Mouse (Mus musculus) cerebellum, adult 2 months (tissue): ENCODE measurements around the gene Zfp790. TPM values are rescaled to one million over a fixed set of nuclear protein-coding genes. Genes with fewer than 3 reads are reported as not detected.
"Not testable (repeated sequence)": the region's sequence is repeated elsewhere in the genome, so short reads cannot be mapped to it uniquely, and the experiment has no call there.

Experiments used
- DNase-seq, 2 experiments: peaks; one replicate each; pipeline ENCODE4 v3.0.0; 2021
- H3K27ac ChIP-seq: fragments of 200-500 bp; 2 replicates; pipeline ENCODE4 v1.5.1; 2012; ENCODE audit warnings: low read length, control low read depth, inconsistent platforms; ENCODE audit not compliant: insufficient read depth
- H3K27me3 ChIP-seq: fragments of 200-500 bp; 2 replicates; pipeline ENCODE4 v1.6.1; 2012; ENCODE audit warnings: inconsistent platforms, mild to moderate bottlenecking, low read length, moderate library complexity; ENCODE audit not compliant: control insufficient read depth, insufficient read depth
- H3K4me1 ChIP-seq: fragments of 200-500 bp; 2 replicates; pipeline ENCODE4 v1.6.1; 2011; ENCODE audit warnings: low read length; ENCODE audit not compliant: control insufficient read depth, insufficient read depth
- H3K4me3 ChIP-seq: fragments of 200-500 bp; replicated peaks from 2 replicates; pipeline ENCODE3; 2011; ENCODE audit warnings: mild to moderate bottlenecking, low read depth, low read length, control low read depth; ENCODE audit not compliant: insufficient read depth
- CTCF ChIP-seq: fragments of 200-500 bp; IDR thresholded peaks from 2 replicates; pipeline ENCODE4 v1.5.1; 2011; ENCODE audit warnings: low read depth, mild to moderate bottlenecking, control low read depth, low read length, moderate library complexity, borderline replicate concordance; ENCODE audit not compliant: insufficient read depth
- POLR2A ChIP-seq: fragments of 200-500 bp; IDR thresholded peaks from 2 replicates; pipeline ENCODE4 v1.6.1; 2011; ENCODE audit warnings: low read length, control low read depth, borderline replicate concordance; ENCODE audit not compliant: insufficient read depth
- WGBS: fragments of 180-500 bp; shearing (Covaris S2); methylation state at CpG from one replicate; pipeline ENCODE4 v1.1.7; 2018; 5-methylcytosine and 5-hydroxymethylcytosine counted together
- polyA plus RNA-seq: library from polyadenylated mRNA; depleted of rRNA; stranded (reverse); fragments of >200 nt; gene quantifications from 2 replicates; pipeline ENCODE4 v1.2.3, GENCODE M21; 2012; rRNA removed

Zfp790 gene
- polyA plus RNA-seq, 1 experiment, result 11.1 TPM

GRCm38 (mm10) chr7:29844616-29845015, 28.7 kb downstream of the Zfp790 start:
- WGBS, result 92% methylated on average over 5 of the region's 5 CpGs
- Histone ChIP-seq H3K27ac (no peak overlapping the region), H3K4me3 (no peak overlapping the region), H3K27me3 (no peaks in the 10 kb centered on the region), H3K4me1 (no peaks in the 10 kb centered on the region)
- TF ChIP-seq POLR2A (no peak), CTCF (no peak)
- no peak for DNase-seq

GRCm38 (mm10) chr7:29852831-29853218, 36.9 kb downstream of the Zfp790 start:
- WGBS, result 38% methylated on average over 9 of the region's 9 CpGs
- Histone ChIP-seq H3K27me3 (no peaks in the 10 kb centered on the region), H3K4me3 (peak overlapping the region; percentile 100), H3K27ac (no peak overlapping the region), H3K4me1 (no peaks in the 10 kb centered on the region)
- DNase-seq, result no peak
- TF ChIP-seq POLR2A (no peak), CTCF (no peak)

- peak within 1 kb of the TSS; percentile 100 for H3K4me3 ChIP-seq
- WGBS, result under 1% methylated on average over 21 of the region's 21 CpGs
- H3K4me1 ChIP-seq, result no peaks in the 10 kb centered on the region
- H3K27me3 ChIP-seq, result no peaks in the 10 kb centered on the region
- H3K27ac ChIP-seq, result peak within 1 kb of the TSS; percentile 83; the same call in 1 of the 2 replicates
- TF ChIP-seq POLR2A (peak; percentile 70; the same call in 1 of the 2 replicates), CTCF (no peak)
- DNase-seq, result peak; percentile 90 to 91
Measured at GRCm38 (mm10) chr7:29853219-29853842, 37.4 kb downstream of the Zfp790 start, which contains the start of gene Zfp940. Gene Zfp940, minus strand, starts transcription at chr7:29853669.

- peak; percentile 94 to 97 for DNase-seq
- Histone ChIP-seq H3K27me3 (no peaks in the 10 kb centered on the region), H3K4me3 (peak within 1 kb of the TSS; percentile 71), H3K4me1 (no peaks in the 10 kb centered on the region), H3K27ac (peak within 1 kb of the TSS; percentile 1; the same call in 1 of the 2 replicates)
- peak; percentile 86 for TF ChIP-seq POLR2A
- TF ChIP-seq CTCF, result no peak; the same call in 1 of the 2 replicates
- WGBS, result 4% methylated on average over 32 of the region's 32 CpGs
Measured at GRCm38 (mm10) chr7:29859532-29860517, 43.9 kb downstream of the Zfp790 start, which contains the start of gene Zfp420. Gene Zfp420, plus strand, starts transcription at chr7:29859979.

- Histone ChIP-seq H3K27ac (no peak overlapping the region), H3K27me3 (no peaks in the 10 kb centered on the region), H3K4me1 (no peaks in the 10 kb centered on the region), H3K4me3 (no peak overlapping the region)
- no peak for DNase-seq
- WGBS, result 83% methylated on average over 7 of the region's 7 CpGs
- TF ChIP-seq CTCF, result no peak
- TF ChIP-seq POLR2A, result no peak
Measured at GRCm38 (mm10) chr7:29861660-29862059, 45.7 kb downstream of the Zfp790 start.

GRCm38 (mm10) chr7:29874256-29874655, 58.3 kb downstream of the Zfp790 start:
- H3K4me1 ChIP-seq, result no peaks in the 10 kb centered on the region
- H3K27ac ChIP-seq, result no peak overlapping the region
- DNase-seq, result no peak
- TF ChIP-seq POLR2A, result no peak
- TF ChIP-seq CTCF, result no peak
- H3K4me3 ChIP-seq, result no peak overlapping the region
- H3K27me3 ChIP-seq, result no peaks in the 10 kb centered on the region
- WGBS, result 94% methylated on average over 10 of the region's 10 CpGs

- 95% methylated on average over 9 of the region's 9 CpGs for WGBS
- H3K4me1 ChIP-seq, DNase-seq, H3K4me3 ChIP-seq, H3K27ac ChIP-seq, H3K27me3 ChIP-seq: not testable (repeated sequence)
Measured at GRCm38 (mm10) chr7:29877561-29877960, 61.6 kb downstream of the Zfp790 start.

- TF ChIP-seq POLR2A (no peak), CTCF (no peak)
- Histone ChIP-seq H3K27ac (no peak overlapping the region), H3K4me1 (no peaks in the 10 kb centered on the region), H3K27me3 (no peaks in the 10 kb centered on the region), H3K4me3 (no peak overlapping the region)
- WGBS, result 73% methylated on average over 7 of the region's 7 CpGs
- no peak for DNase-seq
Measured at GRCm38 (mm10) chr7:29880056-29880455, 64.1 kb downstream of the Zfp790 start.

Other genes with a start within 250 kb of the Zfp790 start
- gene Catsperg2, start 89.1 kb upstream of the Zfp790 start, polyA plus RNA-seq, result not detected in 2 replicates
- gene Zfp84, start 47.6 kb upstream of the Zfp790 start, polyA plus RNA-seq, result 11.1 and 12.3 TPM in 2 replicates
- 9.8 and 10.4 TPM in 2 replicates for gene Zfp30, start 32.1 kb upstream of the Zfp790 start, polyA plus RNA-seq
- gene Zfp940, start 37.6 kb downstream of the Zfp790 start, polyA plus RNA-seq, result 10.6 and 10.8 TPM in 2 replicates
- 12.7 and 13.6 TPM in 2 replicates for gene Zfp420, start 43.9 kb downstream of the Zfp790 start, polyA plus RNA-seq
- gene Zfp27, start 90.5 kb downstream of the Zfp790 start, polyA plus RNA-seq, result 13.7 and 14.4 TPM in 2 replicates
- gene Zfp383, start 92.1 kb downstream of the Zfp790 start, polyA plus RNA-seq, result 13.4 and 14.0 TPM in 2 replicates
- gene Zfp74, start 138.0 kb downstream of the Zfp790 start, polyA plus RNA-seq, result 15.4 and 17.3 TPM in 2 replicates
- 3.3 and 4.2 TPM in 2 replicates for gene Zfp568, start 167.8 kb downstream of the Zfp790 start, polyA plus RNA-seq
- 14.8 and 18.3 TPM in 2 replicates for gene Zfp14, start 235.3 kb downstream of the Zfp790 start, polyA plus RNA-seq